Mouse (Mus musculus): ENCODE data around the gene Inhbc.
A peak's percentile ranks its signal among the peaks of the same experiment; 100 is the strongest.
"Not testable (repeated sequence)": the region's sequence is repeated elsewhere in the genome, so short reads cannot be mapped to it uniquely, and the experiment has no call there.

Inhbc gene

GRCm38 (mm10) chr10:127327461-127328145 is 42.6 kb downstream of the Inhbc start:
- no peak for DNase-seq (ENCODE audit: inconsistent age in 2 of 2, low spot score in 1 of 2)

- DNase-seq (ENCODE audit: inconsistent age in 2 of 2, low spot score in 1 of 2): peak; percentile 55 to 71
Measured at GRCm38 (mm10) chr10:127326828-127327227, 43.4 kb downstream of the Inhbc start.

- peak in 1 of 2 experiments; percentile 78 for DNase-seq (ENCODE audit: inconsistent age in 2 of 2, low spot score in 1 of 2)
Measured at GRCm38 (mm10) chr10:127326017-127326801, 44.0 kb downstream of the Inhbc start.

DNA sequence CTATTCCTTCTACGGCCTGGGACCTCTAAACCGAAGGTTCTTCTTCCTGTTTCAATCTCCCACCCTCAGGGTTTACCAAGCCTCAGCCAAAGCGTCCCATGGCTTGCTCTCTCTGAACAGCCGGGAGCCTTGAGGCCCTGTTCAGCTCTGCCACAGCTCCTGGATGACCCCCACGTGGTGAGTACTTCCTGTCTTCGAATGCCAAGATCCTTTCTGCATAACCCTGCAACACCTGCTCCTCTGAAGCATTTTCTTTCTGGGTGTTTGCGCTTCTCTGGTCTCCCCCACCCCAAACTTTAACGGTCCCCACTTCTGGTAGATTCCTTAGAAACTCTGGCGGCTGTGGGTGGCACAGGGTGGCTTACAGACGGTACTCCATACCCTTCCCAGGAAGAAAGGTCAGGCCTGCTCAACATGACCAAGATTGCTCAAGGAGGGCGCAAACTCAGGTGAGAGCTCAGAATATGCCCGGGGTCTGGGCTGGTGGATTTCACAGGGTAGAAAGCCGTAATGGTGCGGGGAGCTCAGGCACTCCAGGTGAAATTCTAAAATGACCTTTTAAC is 44.7 kb downstream of the Inhbc start:
- DNase-seq (ENCODE audit: inconsistent age in 2 of 2, low spot score in 1 of 2): no peak

GRCm38 (mm10) chr10:127324495-127324894 is 45.7 kb downstream of the Inhbc start:
- peak in 1 of 2 experiments; percentile 64 for DNase-seq (ENCODE audit: inconsistent age in 2 of 2, low spot score in 1 of 2)

GRCm38 (mm10) chr10:127323131-127323855 is 46.9 kb downstream of the Inhbc start:
- peak in 1 of 2 experiments; percentile 49 for DNase-seq (ENCODE audit: inconsistent age in 2 of 2, low spot score in 1 of 2)

GRCm38 (mm10) chr10:127322669-127323068 is 47.6 kb downstream of the Inhbc start:
- no peak for DNase-seq (ENCODE audit: inconsistent age in 2 of 2, low spot score in 1 of 2)

DNA sequence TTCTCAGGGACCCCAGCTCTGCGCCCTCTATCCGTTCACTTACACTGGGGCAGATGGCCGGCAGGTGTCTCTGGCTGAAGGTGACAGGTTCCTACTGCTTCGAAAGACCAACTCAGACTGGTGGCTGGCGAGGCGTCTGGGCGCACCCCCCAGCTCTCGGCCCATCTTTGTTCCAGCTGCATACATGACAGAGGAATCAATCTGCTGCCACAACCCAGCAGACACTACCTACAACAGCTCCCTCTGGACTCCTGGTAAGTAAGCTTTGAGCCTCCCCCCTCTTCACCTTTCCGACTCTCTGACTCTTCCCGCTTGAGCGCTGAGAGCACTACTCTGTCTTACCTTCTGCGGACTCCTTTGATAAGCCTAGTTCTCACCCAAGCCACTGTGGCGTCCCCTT is 48.1 kb downstream of the Inhbc start:
- no peak for DNase-seq (ENCODE audit: inconsistent age in 2 of 2, low spot score in 1 of 2)

GRCm38 (mm10) chr10:127321621-127322020 is 48.6 kb downstream of the Inhbc start, which contains the start of gene Arhgap9:
Gene Arhgap9 (plus strand): TSS chr10:127321964.
- DNase-seq (ENCODE audit: inconsistent age in 2 of 2, low spot score in 1 of 2): no peak

- DNase-seq (ENCODE audit: inconsistent age in 2 of 2, low spot score in 1 of 2): no peak
Measured at GRCm38 (mm10) chr10:127319969-127320368, 50.3 kb downstream of the Inhbc start.

GRCm38 (mm10) chr10:127318009-127318408 is 52.2 kb downstream of the Inhbc start:
- no peak for DNase-seq (ENCODE audit: inconsistent age in 2 of 2, low spot score in 1 of 2)

DNA sequence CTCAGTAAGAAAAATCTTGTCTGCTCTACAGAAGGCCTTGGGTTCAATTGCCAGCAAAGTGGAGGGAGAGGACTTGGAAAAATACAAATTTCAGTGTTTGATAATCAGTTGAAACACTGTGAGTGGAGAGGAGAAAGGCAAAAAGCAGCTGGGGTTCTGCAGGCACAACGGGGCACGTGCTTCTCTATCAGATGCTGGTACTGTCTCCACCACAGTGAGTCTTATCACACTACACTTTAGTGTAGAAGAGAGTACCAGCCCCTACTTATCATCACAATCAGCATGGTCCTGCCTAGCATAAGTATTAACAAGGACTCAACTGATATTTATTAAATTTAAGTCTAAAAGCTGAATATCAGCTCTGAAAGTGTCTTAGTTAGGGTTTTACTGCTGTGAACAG is 53.0 kb downstream of the Inhbc start:
- DNase-seq (ENCODE audit: inconsistent age in 2 of 2, low spot score in 1 of 2): peak in 1 of 2 experiments; percentile 49

- not testable (repeated sequence) for DNase-seq (ENCODE audit: inconsistent age in 2 of 2, low spot score in 1 of 2)
Measured at GRCm38 (mm10) chr10:127314950-127315349, 55.3 kb downstream of the Inhbc start.

- peak; percentile 52 to 60 for DNase-seq (ENCODE audit: inconsistent age in 2 of 2, low spot score in 1 of 2)
Measured at GRCm38 (mm10) chr10:127313516-127313915, 56.7 kb downstream of the Inhbc start.

GRCm38 (mm10) chr10:127312858-127313257 is 57.4 kb downstream of the Inhbc start:
- no peak for DNase-seq (ENCODE audit: inconsistent age in 2 of 2, low spot score in 1 of 2)

DNA sequence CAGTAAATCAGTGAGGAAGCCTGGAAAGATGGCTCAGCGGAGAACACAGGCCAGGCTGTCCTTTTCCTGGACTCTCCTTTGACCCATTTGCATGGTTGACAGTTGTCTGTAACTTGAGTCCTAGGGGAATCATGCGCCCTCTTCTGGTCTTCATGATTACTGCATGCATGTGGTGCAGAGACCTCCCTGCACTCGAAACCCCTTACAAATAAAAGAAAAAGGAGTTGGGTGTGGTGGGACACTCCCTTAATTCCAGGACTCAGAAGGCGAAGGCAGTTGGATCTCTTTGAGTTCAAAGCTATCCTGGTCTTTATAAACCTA is 57.9 kb downstream of the Inhbc start:
- DNase-seq (ENCODE audit: inconsistent age in 2 of 2, low spot score in 1 of 2): peak; percentile 81 to 95

GRCm38 (mm10) chr10:127311476-127312355 is 58.5 kb downstream of the Inhbc start, which contains the start of gene Mars:
Gene Mars (minus strand): TSS chr10:127311786.
- peak; percentile 95 to 99 for DNase-seq (ENCODE audit: inconsistent age in 2 of 2, low spot score in 1 of 2)

DNA sequence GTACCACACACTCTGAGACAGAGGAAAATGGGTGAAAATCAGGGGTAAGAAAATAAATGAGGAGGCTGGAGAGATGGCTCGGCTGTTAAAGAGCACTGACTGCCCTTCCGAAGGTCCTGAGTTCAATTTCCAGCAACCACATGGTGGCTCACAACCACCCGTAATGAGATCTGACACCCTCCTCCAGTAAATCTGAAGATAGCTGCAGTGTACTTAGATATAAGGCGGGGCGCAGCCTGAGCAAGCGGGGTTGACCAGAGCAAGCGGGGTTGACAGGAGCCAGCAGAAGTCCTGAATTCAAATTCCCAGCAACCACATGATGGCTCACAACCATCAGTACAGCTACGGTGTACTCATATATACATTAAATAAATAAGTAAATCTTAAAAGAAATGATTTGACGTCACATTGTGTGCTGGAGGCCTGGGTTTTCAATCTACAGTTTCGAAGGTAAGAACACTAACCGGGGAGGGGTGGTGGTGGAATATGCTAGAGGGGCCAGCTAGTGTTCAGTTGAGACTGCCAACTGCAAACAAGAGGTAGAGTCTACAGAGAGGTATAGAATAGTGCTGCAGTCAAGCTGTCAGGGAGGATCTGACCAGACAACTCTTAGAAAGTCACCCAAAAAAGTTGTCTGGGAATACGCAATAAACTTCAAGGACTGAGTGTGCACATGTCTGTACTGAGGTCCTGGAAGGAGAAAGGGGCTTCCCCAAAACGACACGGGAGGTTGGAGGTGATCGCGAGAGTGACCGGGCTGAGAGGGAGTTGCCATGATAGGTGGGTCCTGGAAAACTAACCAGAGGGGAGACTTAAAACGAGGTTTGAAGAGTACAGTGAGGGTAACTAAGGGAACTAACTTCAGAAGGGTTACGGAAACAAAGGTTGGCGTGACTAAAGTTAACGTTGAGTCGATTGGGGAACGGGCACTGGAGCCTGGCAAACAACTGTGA is 59.4 kb downstream of the Inhbc start:
- peak in 1 of 2 experiments; percentile 50 for DNase-seq (ENCODE audit: inconsistent age in 2 of 2, low spot score in 1 of 2)

- DNase-seq (ENCODE audit: inconsistent age in 2 of 2, low spot score in 1 of 2): not testable (repeated sequence)
Measured at GRCm38 (mm10) chr10:127309167-127309566, 61.1 kb downstream of the Inhbc start.

Data from adrenal gland, adult (tissue).